Mouse (Mus musculus): ENCODE data around the gene Uqcrc1. TPM values are rescaled to one million over a fixed set of nuclear protein-coding genes. Genes with fewer than 3 reads are reported as not detected.

The Uqcrc1 gene
- polyA plus RNA-seq, 1 experiment, result 116 TPM

- no peak overlapping the region for H3K4me3 ChIP-seq (ENCODE audit: insufficient read depth, low read length)
- no peak overlapping the region for H3K27ac ChIP-seq (ENCODE audit: insufficient read depth, low read depth, low read length)
- peaks cover 55% of the 10 kb centered on the region for H3K4me1 ChIP-seq (ENCODE audit: control insufficient read depth, insufficient read depth, low read length)
- no peak for TF ChIP-seq CTCF (IDR thresholded peaks at IDR 0.05; ENCODE audit: low read depth, low read length)
- TF ChIP-seq POLR2A (IDR thresholded peaks at IDR 0.05; ENCODE audit: borderline replicate concordance, low read depth, low read length), result no peak
Measured at GRCm38 (mm10) chr9:108996411-108996810, 60.0 kb downstream of the Uqcrc1 start.

- H3K4me1 ChIP-seq (ENCODE audit: control insufficient read depth, insufficient read depth, low read length), result peaks cover 46% of the 10 kb centered on the region
- no peak for TF ChIP-seq CTCF (IDR thresholded peaks at IDR 0.05; ENCODE audit: low read depth, low read length)
- no peak for TF ChIP-seq POLR2A (IDR thresholded peaks at IDR 0.05; ENCODE audit: borderline replicate concordance, low read depth, low read length)
Measured at GRCm38 (mm10) chr9:108998287-108999166, 62.1 kb downstream of the Uqcrc1 start.

DNA sequence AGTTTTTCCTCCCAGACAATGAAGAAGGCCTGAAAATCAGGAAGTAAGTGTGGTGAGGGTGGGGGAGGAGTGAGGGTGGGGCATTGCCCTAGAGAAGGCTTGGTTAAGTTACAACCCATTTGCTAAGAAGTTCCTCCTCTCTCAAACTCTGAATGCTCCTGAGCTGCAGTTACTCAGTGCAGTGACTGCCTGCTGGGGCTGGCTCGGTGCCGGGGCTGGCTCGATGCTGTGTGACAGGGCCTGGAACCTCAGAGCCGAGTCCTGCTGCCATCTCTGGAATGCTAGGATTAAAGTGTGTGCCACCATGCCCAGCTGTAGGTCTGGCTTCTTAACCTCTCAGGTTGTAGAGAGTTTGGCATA lies 62.7 kb downstream of the Uqcrc1 start:
- H3K27ac ChIP-seq (ENCODE audit: insufficient read depth, low read depth, low read length), result peak overlapping the region; percentile 85
- H3K4me1 ChIP-seq (ENCODE audit: control insufficient read depth, insufficient read depth, low read length), result peaks cover 46% of the 10 kb centered on the region
- TF ChIP-seq POLR2A (IDR thresholded peaks at IDR 0.05; ENCODE audit: borderline replicate concordance, low read depth, low read length) (no peak), CTCF (IDR thresholded peaks at IDR 0.05; ENCODE audit: low read depth, low read length) (no peak)
- H3K4me3 ChIP-seq (ENCODE audit: insufficient read depth, low read length), result peak overlapping the region; percentile 22; the same call in 1 of the 2 replicates

More at GRCm38 (mm10) chr9:108998287-108999166, 62.1 kb downstream of the Uqcrc1 start:
- Histone ChIP-seq H3K27ac (ENCODE audit: insufficient read depth, low read depth, low read length) (peak overlapping the region; percentile 85), H3K4me3 (ENCODE audit: insufficient read depth, low read length) (peak overlapping the region; percentile 22)

Other genes with a start within 250 kb of the Uqcrc1 start
- 35.2 and 37.6 TPM in 2 replicates for gene Prkar2a, start 247.3 kb upstream of the Uqcrc1 start, polyA plus RNA-seq (2012; ENCODE audit: insufficient read depth, insufficient read length, missing spikeins)
- 37.3 and 40.7 TPM in 2 replicates for gene Ip6k2, start 152.8 kb upstream of the Uqcrc1 start, polyA plus RNA-seq (2012; ENCODE audit: insufficient read depth, insufficient read length, missing spikeins)
- 25.6 and 29.0 TPM in 2 replicates for gene Nckipsd, start 128.3 kb upstream of the Uqcrc1 start, polyA plus RNA-seq (2012; ENCODE audit: insufficient read depth, insufficient read length, missing spikeins)
- 2.1 and 2.2 TPM in 2 replicates for gene Celsr3, start 110.3 kb upstream of the Uqcrc1 start, polyA plus RNA-seq (2012; ENCODE audit: insufficient read depth, insufficient read length, missing spikeins)
- 19.0 and 20.8 TPM in 2 replicates for gene Slc26a6, start 83.3 kb upstream of the Uqcrc1 start, polyA plus RNA-seq (2012; ENCODE audit: insufficient read depth, insufficient read length, missing spikeins)
- not detected in 2 replicates for gene Tmem89, start 22.0 kb upstream of the Uqcrc1 start, polyA plus RNA-seq (2012; ENCODE audit: insufficient read depth, insufficient read length, missing spikeins)
- 0.17 and 0.78 TPM in 2 replicates for gene Col7a1, start 17.0 kb downstream of the Uqcrc1 start, polyA plus RNA-seq (2012; ENCODE audit: insufficient read depth, insufficient read length, missing spikeins)
- not detected in 2 replicates for gene Ucn2, start 49.4 kb downstream of the Uqcrc1 start, polyA plus RNA-seq (2012; ENCODE audit: insufficient read depth, insufficient read length, missing spikeins)
- gene Pfkfb4, start 55.1 kb downstream of the Uqcrc1 start, polyA plus RNA-seq (2012; ENCODE audit: insufficient read depth, insufficient read length, missing spikeins), result 41.7 and 44.5 TPM in 2 replicates
- gene Shisa5, start 101.9 kb downstream of the Uqcrc1 start, polyA plus RNA-seq (2012; ENCODE audit: insufficient read depth, insufficient read length, missing spikeins), result 324 and 428 TPM in 2 replicates
- 88.4 and 110 TPM in 2 replicates for gene Trex1, start 123.1 kb downstream of the Uqcrc1 start, polyA plus RNA-seq (2012; ENCODE audit: insufficient read depth, insufficient read length, missing spikeins)
- gene Atrip, start 137.5 kb downstream of the Uqcrc1 start, polyA plus RNA-seq (2012; ENCODE audit: insufficient read depth, insufficient read length, missing spikeins), result 7.2 and 9.9 TPM in 2 replicates
- gene Ccdc51, start 145.9 kb downstream of the Uqcrc1 start, polyA plus RNA-seq (2012; ENCODE audit: insufficient read depth, insufficient read length, missing spikeins), result 6.4 and 8.8 TPM in 2 replicates
- 299 and 308 TPM in 2 replicates for gene Tma7, start 146.0 kb downstream of the Uqcrc1 start, polyA plus RNA-seq (2012; ENCODE audit: insufficient read depth, insufficient read length, missing spikeins)
- not detected in 2 replicates for gene Plxnb1, start 158.8 kb downstream of the Uqcrc1 start, polyA plus RNA-seq (2012; ENCODE audit: insufficient read depth, insufficient read length, missing spikeins)
- not detected in 2 replicates for gene Fbxw21, start 225.4 kb downstream of the Uqcrc1 start, polyA plus RNA-seq (2012; ENCODE audit: insufficient read depth, insufficient read length, missing spikeins)